Mouse (Mus musculus): ENCODE results near the gene Nrp2.

GRCm38 (mm10) chr1:62796038-62796647 lies 93.1 kb downstream of the Nrp2 start:
- TF ChIP-seq HCFC1 (IDR thresholded peaks at IDR 0.05; ENCODE audit: low read depth, low read length) = no peak
- TF ChIP-seq CHD2 (IDR thresholded peaks at IDR 0.05; ENCODE audit: low read length) = no peak
- no peak for TF ChIP-seq BHLHE40 (IDR thresholded peaks at IDR 0.05; ENCODE audit: borderline replicate concordance, low read depth, low read length)
- no peak for TF ChIP-seq ZC3H11A (IDR thresholded peaks at IDR 0.05; ENCODE audit: low read depth, low read length)
- TF ChIP-seq MXI1 (IDR thresholded peaks at IDR 0.05; ENCODE audit: low read depth, low read length) = no peak
- no peak for TF ChIP-seq SMC3 (IDR thresholded peaks at IDR 0.05; ENCODE audit: low read depth, low read length)
- TF ChIP-seq POLR2A (IDR thresholded peaks at IDR 0.05; ENCODE audit: control insufficient read depth in 1 of 2, insufficient read depth in 1 of 2, low read depth in 1 of 2, low read length in 2 of 2, poor library complexity in 1 of 2) = no peak
- TF ChIP-seq CTCF (IDR thresholded peaks at IDR 0.05 in 2 of 3, conservative IDR thresholded peaks at IDR 0.05 in 1 of 3; ENCODE audit: control insufficient read depth in 1 of 3, insufficient read depth in 1 of 3, low read depth in 2 of 3, low read length in 3 of 3, poor library complexity in 1 of 3, severe bottlenecking in 1 of 3) = no peak
